Mouse (Mus musculus): ENCODE results near the gene Fbxw4.
"Not testable (repeated sequence)": the region's sequence is repeated elsewhere in the genome, so short reads cannot be mapped to it uniquely, and the experiment has no call there.

GRCm38 (mm10) chr19:45548196-45548595 lies 111.9 kb downstream of the Fbxw4 start:
- TF ChIP-seq CTCF (IDR thresholded peaks at IDR 0.05; ENCODE audit: extremely low read depth, insufficient read depth, insufficient read length, insufficient replicate concordance); POLR2A (IDR thresholded peaks at IDR 0.05; ENCODE audit: low read depth, low read length): not testable (repeated sequence)

Data from spleen, adult 2 months (tissue).